Mouse (Mus musculus): ENCODE results near the gene Olfr196.
"Not testable (repeated sequence)": the region's sequence is repeated elsewhere in the genome, so short reads cannot be mapped to it uniquely, and the experiment has no call there.

- TF ChIP-seq CTCF (IDR thresholded peaks at IDR 0.05; ENCODE audit: low read depth, low read length); POLR2A (IDR thresholded peaks at IDR 0.05; ENCODE audit: extremely low read depth, insufficient read depth, low read length): not testable (repeated sequence)
Observed at GRCm38 (mm10) chr16:59217861-59218260, 47.6 kb upstream of the Olfr196 start.

Measured in liver, adult 2 months (tissue).